Comparison of ENCODE assay signal across 23 mouse cellular contexts in the genomic region with DNA sequence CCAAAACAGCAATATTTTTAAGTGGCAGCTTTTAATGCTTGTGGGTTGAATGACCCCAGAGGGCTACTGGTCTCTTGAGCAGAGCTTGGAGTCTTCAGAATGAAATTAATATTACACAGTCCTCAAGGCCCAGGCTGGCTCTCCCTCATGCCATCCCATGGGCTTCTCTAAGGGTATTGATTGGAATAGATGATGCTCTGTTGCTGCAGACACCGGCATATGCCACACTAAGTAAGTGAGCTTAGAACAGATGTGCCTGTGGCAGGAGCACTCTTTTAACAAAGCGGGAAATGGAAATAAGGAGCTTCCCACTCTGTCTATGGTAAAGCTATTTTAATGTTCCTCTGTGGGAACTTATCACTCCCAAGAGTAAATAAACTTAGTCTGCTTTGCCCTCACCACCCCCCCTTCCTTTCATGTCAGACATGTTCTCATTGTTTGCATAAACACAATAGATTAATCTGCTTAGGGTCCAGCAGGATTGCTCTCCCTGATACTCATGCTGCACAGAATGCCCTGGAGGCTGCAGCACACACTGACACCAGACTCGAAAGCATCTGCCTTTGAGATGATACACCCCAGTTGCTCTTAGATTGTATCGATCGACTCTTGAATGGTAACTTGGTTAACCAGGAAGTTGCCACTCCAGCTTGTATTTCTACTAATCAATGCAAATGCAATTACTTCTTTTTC.
DNase-seq lines count a peak whose midpoint lies in the region; ATAC-seq and TF ChIP-seq lines count a peak whose summit lies in the region.
"Had no signal": no experiment of that assay in that cellular context is flagged by ENCODE, and none has a peak within 500 bp of the region (broad histone marks: within the 10 kb centered on the region; RNA-seq: fewer than 3 reads in every experiment).

No protein-coding gene starts in this region.

- no peak for TF ChIP-seq CTCF in hindbrain, postnatal 0 days (IDR thresholded peaks at IDR 0.05; ENCODE audit: low read depth)

- peaks cover 6% of the 10 kb centered on the region; the same call in 1 of the 2 replicates for H3K27me3 ChIP-seq in hindbrain, embryonic 10.5 days (ENCODE audit: insufficient read depth, poor library complexity, severe bottlenecking)
- no peaks in the 10 kb centered on the region for H3K27me3 ChIP-seq in hindbrain, postnatal 0 days (ENCODE audit: insufficient read depth, low read length)
- H3K27me3 ChIP-seq in hindbrain, embryonic 12.5 days = no peaks in the 10 kb centered on the region
- H3K27me3 ChIP-seq in midbrain, embryonic 12.5 days = peaks cover 27% of the 10 kb centered on the region
- no peaks in the 10 kb centered on the region for H3K27me3 ChIP-seq in neural tube, embryonic 14.5 days (ENCODE audit: control insufficient read depth, insufficient read depth, low read length)
- H3K27me3 ChIP-seq: embryonic facial prominence, embryonic 15.5 days; heart, embryonic 15.5 days; limb, embryonic 15.5 days; liver, embryonic 15.5 days; lung, embryonic 15.5 days had no signal

- ATAC-seq in hindbrain, postnatal 0 days = no peak
- ATAC-seq in hindbrain, embryonic 12.5 days (ENCODE audit: low FRiP score) = peak; percentile 78
- peak; percentile 71; the same call in 1 of the 2 replicates for ATAC-seq in midbrain, embryonic 12.5 days (ENCODE audit: low FRiP score, low read depth)
- ATAC-seq in neural tube, embryonic 14.5 days (ENCODE audit: low read depth) = peak; percentile 66; the same call in 1 of the 2 replicates
- ATAC-seq: CD4-positive, CD25-positive, alpha-beta regulatory T cell, adult 4 months; forebrain, embryonic 14.5 days; inflammation-experienced regulatory T-cells, adult 6 months had no signal

- H3K4me1 ChIP-seq in hindbrain, embryonic 10.5 days (replicated peaks) = peaks cover 35% of the 10 kb centered on the region
- no peaks in the 10 kb centered on the region for H3K4me1 ChIP-seq in hindbrain, postnatal 0 days (ENCODE audit: insufficient read depth, low read length)
- H3K4me1 ChIP-seq in hindbrain, embryonic 12.5 days = peaks cover 15% of the 10 kb centered on the region
- peaks cover 23% of the 10 kb centered on the region for H3K4me1 ChIP-seq in midbrain, embryonic 12.5 days
- peaks cover 8% of the 10 kb centered on the region; the same call in 1 of the 2 replicates for H3K4me1 ChIP-seq in neural tube, embryonic 14.5 days (ENCODE audit: control insufficient read depth, insufficient read depth, low read length)
- H3K4me1 ChIP-seq: embryonic facial prominence, embryonic 15.5 days; heart, embryonic 15.5 days; limb, embryonic 15.5 days; liver, embryonic 15.5 days; lung, embryonic 15.5 days had no signal

- H3K9ac ChIP-seq in hindbrain, postnatal 0 days (replicated peaks; ENCODE audit: low read length) = no peak overlapping the region
- no peak overlapping the region for H3K9ac ChIP-seq in hindbrain, embryonic 12.5 days
- H3K9ac ChIP-seq in midbrain, embryonic 12.5 days (replicated peaks) = no peak overlapping the region
- H3K9ac ChIP-seq in neural tube, embryonic 14.5 days (replicated peaks; ENCODE audit: low read depth, low read length) = no peak overlapping the region
- H3K9ac ChIP-seq: embryonic facial prominence, embryonic 15.5 days; heart, embryonic 15.5 days; limb, embryonic 15.5 days; liver, embryonic 15.5 days; lung, embryonic 15.5 days had no signal

- no peaks in the 10 kb centered on the region for H3K36me3 ChIP-seq in hindbrain, embryonic 10.5 days
- H3K36me3 ChIP-seq in hindbrain, postnatal 0 days (ENCODE audit: insufficient read depth, low read length) = no peaks in the 10 kb centered on the region
- H3K36me3 ChIP-seq in hindbrain, embryonic 12.5 days = no peaks in the 10 kb centered on the region
- no peaks in the 10 kb centered on the region for H3K36me3 ChIP-seq in midbrain, embryonic 12.5 days
- no peaks in the 10 kb centered on the region for H3K36me3 ChIP-seq in neural tube, embryonic 14.5 days (ENCODE audit: control insufficient read depth, insufficient read depth, low read length)
- H3K36me3 ChIP-seq: embryonic facial prominence, embryonic 15.5 days; heart, embryonic 15.5 days; limb, embryonic 15.5 days; liver, embryonic 15.5 days; lung, embryonic 15.5 days had no signal

- DNase-seq in hindbrain, embryonic 10.5 days (ENCODE audit: low spot score) = peak; percentile 28
- no peak for DNase-seq in hindbrain, postnatal 0 days (ENCODE audit: low spot score)
- no peak for DNase-seq in kidney, postnatal 10 days
- DNase-seq in urinary bladder, postnatal 25 days (ENCODE audit: low spot score) = no peak
- DNase-seq: adrenal gland, postnatal 14 days; cerebellum, adult 11 months; cerebellum, adult 9-11 months; heart, postnatal 36 days; kidney, adult 18-20 months; lung, postnatal 36 days had no signal

- no peaks in the 10 kb centered on the region for H3K9me3 ChIP-seq in hindbrain, embryonic 10.5 days
- H3K9me3 ChIP-seq in hindbrain, postnatal 0 days (ENCODE audit: low read length) = no peaks in the 10 kb centered on the region
- no peaks in the 10 kb centered on the region for H3K9me3 ChIP-seq in hindbrain, embryonic 12.5 days (replicated peaks)
- H3K9me3 ChIP-seq in midbrain, embryonic 12.5 days = no peaks in the 10 kb centered on the region
- H3K9me3 ChIP-seq in neural tube, embryonic 14.5 days (ENCODE audit: control insufficient read depth, low read length) = no peaks in the 10 kb centered on the region
- H3K9me3 ChIP-seq: embryonic facial prominence, embryonic 15.5 days; heart, embryonic 15.5 days; limb, embryonic 15.5 days; liver, embryonic 15.5 days; lung, embryonic 15.5 days had no signal

- H3K4me3 ChIP-seq in hindbrain, embryonic 10.5 days = no peak overlapping the region
- no peak overlapping the region for H3K4me3 ChIP-seq in hindbrain, postnatal 0 days (ENCODE audit: low read length)
- H3K4me3 ChIP-seq in hindbrain, embryonic 12.5 days = no peak overlapping the region
- H3K4me3 ChIP-seq in midbrain, embryonic 12.5 days = no peak overlapping the region
- no peak overlapping the region for H3K4me3 ChIP-seq in neural tube, embryonic 14.5 days (ENCODE audit: low read depth, low read length)
- H3K4me3 ChIP-seq: embryonic facial prominence, embryonic 15.5 days; heart, embryonic 15.5 days; left cerebral cortex, adult 2 months; limb, embryonic 15.5 days; liver, embryonic 15.5 days; lung, embryonic 15.5 days had no signal

- H3K27ac ChIP-seq in hindbrain, embryonic 10.5 days = peak overlapping the region; percentile 67
- no peak overlapping the region for H3K27ac ChIP-seq in hindbrain, postnatal 0 days
- H3K27ac ChIP-seq in hindbrain, embryonic 12.5 days = no peak overlapping the region; the same call in 1 of the 2 replicates
- H3K27ac ChIP-seq in midbrain, embryonic 12.5 days (replicated peaks) = peak overlapping the region; percentile 52; the same call in 1 of the 2 replicates
- H3K27ac ChIP-seq in neural tube, embryonic 14.5 days (ENCODE audit: low read depth, low read length) = no peak overlapping the region
- H3K27ac ChIP-seq: embryonic facial prominence, embryonic 15.5 days; heart, embryonic 15.5 days; kidney, postnatal 0 days; left cerebral cortex, adult 2 months; limb, embryonic 15.5 days; liver, embryonic 15.5 days; lung, embryonic 15.5 days had no signal

- WGBS in hindbrain, embryonic 10.5 days = 57% methylated on average over 5 of the region's 5 CpGs
- WGBS in hindbrain, postnatal 0 days = 36% methylated on average over 5 of the region's 5 CpGs
- WGBS in hindbrain, embryonic 12.5 days = 43% methylated on average over 5 of the region's 5 CpGs
- 25% methylated on average over 5 of the region's 5 CpGs for WGBS in midbrain, embryonic 12.5 days
- WGBS in neural tube, embryonic 14.5 days = 30% methylated on average over 5 of the region's 5 CpGs

- no peak overlapping the region for H3K4me2 ChIP-seq in hindbrain, postnatal 0 days (ENCODE audit: low read depth, low read length)
- no peak overlapping the region for H3K4me2 ChIP-seq in hindbrain, embryonic 12.5 days (replicated peaks)
- no peak overlapping the region for H3K4me2 ChIP-seq in midbrain, embryonic 12.5 days (replicated peaks)
- no peak overlapping the region for H3K4me2 ChIP-seq in neural tube, embryonic 14.5 days (ENCODE audit: low read depth, low read length)
- H3K4me2 ChIP-seq: embryonic facial prominence, embryonic 15.5 days; heart, embryonic 15.5 days; limb, embryonic 15.5 days; liver, embryonic 15.5 days; lung, embryonic 15.5 days had no signal

Comparison
In these comparisons a context has a peak if more than half of its experiments do, and no peak if none do; other contexts are left out.
1. H3K27ac ChIP-seq: peak in hindbrain, embryonic 10.5 days (single experiment) and midbrain, embryonic 12.5 days (single experiment); none in hindbrain, postnatal 0 days (single experiment), hindbrain, embryonic 12.5 days (single experiment) and neural tube, embryonic 14.5 days (single experiment).